Mouse (Mus musculus) CH12.LX (cell line): ENCODE data around the gene Hacd4.

Experiments used
- CTCF ChIP-seq, 2 experiments: IDR thresholded peaks in 1 of 2; conservative IDR thresholded peaks in 1 of 2; 2 replicates each; pipeline ENCODE4 v1.5.1; 2011 to 2012; ENCODE audit warnings: low read depth in 2 of 2, low read length in 2 of 2, improper control_type of control experiment in 1 of 2, inconsistent platforms in 1 of 2, mild to moderate bottlenecking in 1 of 2, moderate library complexity in 1 of 2
- E2F4 ChIP-seq: IDR thresholded peaks from 2 replicates; pipeline ENCODE4 v1.6.1; 2011; ENCODE audit warnings: low read depth, low read length, improper control_type of control experiment; ENCODE audit not compliant: insufficient replicate concordance
- EP300 ChIP-seq: IDR thresholded peaks from 2 replicates; pipeline ENCODE4 v1.6.1; 2011; ENCODE audit warnings: low read length, improper control_type of control experiment
- ETS1 ChIP-seq: conservative IDR thresholded peaks from 2 replicates; pipeline ENCODE4 v1.6.1; 2012; ENCODE audit warnings: low read depth, mild to moderate bottlenecking, inconsistent platforms, low read length, improper control_type of control experiment, moderate library complexity
- GABPA ChIP-seq: IDR thresholded peaks from 2 replicates; pipeline ENCODE4 v1.6.1; 2012; ENCODE audit warnings: low read depth, low read length, improper control_type of control experiment, inconsistent platforms; ENCODE audit not compliant: insufficient replicate concordance
- HCFC1 ChIP-seq: IDR thresholded peaks from 2 replicates; pipeline ENCODE4 v1.6.1; 2012; ENCODE audit warnings: low read depth, mild to moderate bottlenecking, inconsistent platforms, low read length, improper control_type of control experiment
- KAT2A ChIP-seq: IDR thresholded peaks from 2 replicates; pipeline ENCODE4 v1.6.1; 2012; ENCODE audit warnings: low read length, improper control_type of control experiment, inconsistent platforms; ENCODE audit not compliant: insufficient replicate concordance
- MAX ChIP-seq: IDR thresholded peaks from 2 replicates; pipeline ENCODE4 v1.6.1; 2011; ENCODE audit warnings: low read length, improper control_type of control experiment
- MYC ChIP-seq: IDR thresholded peaks from 2 replicates; pipeline ENCODE4 v1.6.1; 2011; ENCODE audit warnings: low read depth, mild to moderate bottlenecking, improper control_type of control experiment, low read length
- RCOR1 ChIP-seq: conservative IDR thresholded peaks from 2 replicates; pipeline ENCODE4 v1.6.1; 2012; ENCODE audit warnings: low read depth, mild to moderate bottlenecking, inconsistent platforms, low read length, improper control_type of control experiment
- SMC3 ChIP-seq: IDR thresholded peaks from 2 replicates; pipeline ENCODE4 v1.6.1; 2011; ENCODE audit warnings: low read depth, low read length, improper control_type of control experiment
- TCF12 ChIP-seq: IDR thresholded peaks from 2 replicates; pipeline ENCODE4 v1.6.1; 2014; ENCODE audit warnings: low read depth, mild to moderate bottlenecking, inconsistent platforms, low read length, improper control_type of control experiment
- USF1 ChIP-seq: IDR thresholded peaks from 2 replicates; pipeline ENCODE4 v1.6.1; 2014; ENCODE audit warnings: low read depth, mild to moderate bottlenecking, inconsistent platforms, low read length, improper control_type of control experiment
- ZKSCAN1 ChIP-seq: IDR thresholded peaks from 2 replicates; pipeline ENCODE4 v1.6.1; 2012; ENCODE audit warnings: low read depth, inconsistent platforms, low read length, improper control_type of control experiment, borderline replicate concordance

- TF ChIP-seq MYC (no peak), TCF12 (no peak), EP300 (no peak), ZKSCAN1 (no peak), USF1 (no peak), CTCF (conservative IDR thresholded peaks at IDR 0.05 in 1 of 2, IDR thresholded peaks at IDR 0.05 in 1 of 2; ENCODE audit: low read depth in 2 of 2, low read length in 2 of 2) (no peak), SMC3 (no peak), MAX (no peak), GABPA (no peak), E2F4 (no peak), ETS1 (no peak), RCOR1 (no peak), HCFC1 (no peak), KAT2A (no peak)
Observed at GRCm38 (mm10) chr4:88458093-88458492, 19.4 kb upstream of the Hacd4 start.
